In the genomic region with DNA sequence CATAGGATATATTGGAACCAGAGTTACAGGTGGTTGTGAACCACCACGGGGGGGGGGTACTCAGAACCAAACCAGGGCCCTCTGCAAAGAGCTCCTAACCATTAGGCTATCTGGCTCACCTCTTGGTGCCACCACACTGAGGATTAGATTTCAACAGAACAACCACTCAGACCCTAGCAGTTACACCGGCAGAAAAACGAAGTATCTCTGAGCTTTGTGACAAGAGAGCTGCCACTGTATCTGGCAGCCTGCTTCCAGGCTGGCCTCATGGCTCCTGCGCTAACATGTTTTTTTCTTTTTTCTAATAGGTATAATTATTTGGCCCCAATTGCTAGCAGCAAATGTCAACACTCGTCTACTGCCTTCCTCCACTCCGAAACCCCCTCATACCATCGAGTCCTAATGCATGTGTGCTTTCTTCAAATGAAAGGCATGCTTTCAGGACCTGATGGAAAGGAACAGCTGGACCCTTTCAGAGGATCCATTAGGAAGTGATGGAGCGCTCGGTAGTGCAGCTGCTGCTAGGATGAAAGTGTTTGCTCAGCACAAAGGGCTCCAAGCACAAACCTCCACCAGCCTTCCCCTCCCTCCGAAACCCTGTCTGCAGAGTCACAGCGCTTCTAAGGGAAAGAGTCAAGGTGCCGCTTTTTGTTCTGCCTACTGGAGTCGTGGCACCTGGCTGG, we compare ENCODE assay signal across 9 mouse cellular contexts. TPM values are rescaled to one million over a fixed set of nuclear protein-coding genes. Genes with fewer than 3 reads are reported as not detected.
DNase-seq lines count a peak whose midpoint lies in the region; ATAC-seq lines count a peak whose summit lies in the region.
"Had no signal": no experiment of that assay in that cellular context is flagged by ENCODE, and none has a peak within 500 bp of the region (broad histone marks: within the 10 kb centered on the region; RNA-seq: fewer than 3 reads in every experiment).

No protein-coding gene starts in this region.

- peak; percentile 74 for ATAC-seq in stomach, embryonic 16.5 days (ENCODE audit: insufficient read depth, low FRiP score)

- no peak overlapping the region for H3K4me2 ChIP-seq in stomach, embryonic 16.5 days (ENCODE audit: low read depth, low read length)

- no peaks in the 10 kb centered on the region for H3K27me3 ChIP-seq in hindbrain, embryonic 10.5 days (ENCODE audit: insufficient read depth, poor library complexity, severe bottlenecking)
- H3K27me3 ChIP-seq in stomach, embryonic 16.5 days (ENCODE audit: control insufficient read depth, insufficient read depth, low read length), result no peaks in the 10 kb centered on the region

- H3K9ac ChIP-seq in stomach, embryonic 16.5 days (ENCODE audit: low read length), result no peak overlapping the region

- H3K4me1 ChIP-seq in hindbrain, embryonic 10.5 days (replicated peaks), result no peaks in the 10 kb centered on the region
- no peaks in the 10 kb centered on the region; the same call in 1 of the 2 replicates for H3K4me1 ChIP-seq in stomach, embryonic 16.5 days (ENCODE audit: control insufficient read depth, insufficient read depth, low read length)

- H3K9me3 ChIP-seq in hindbrain, embryonic 10.5 days, result peaks cover 3% of the 10 kb centered on the region; the same call in 1 of the 2 replicates
- no peaks in the 10 kb centered on the region for H3K9me3 ChIP-seq in stomach, embryonic 16.5 days (replicated peaks; ENCODE audit: control insufficient read depth, low read length)

- H3K4me3 ChIP-seq in hindbrain, embryonic 10.5 days, result no peak overlapping the region
- no peak overlapping the region for H3K4me3 ChIP-seq in stomach, embryonic 16.5 days (replicated peaks; ENCODE audit: low read length)

- peak; percentile 54 for DNase-seq in lung, postnatal 10 days
- DNase-seq in lung, postnatal 14 days, result no peak
- no peak for DNase-seq in hindbrain, embryonic 10.5 days (ENCODE audit: low spot score)
- peak; percentile 69 for DNase-seq in mesoderm, embryonic 11.5 days (ENCODE audit: low read depth, low spot score)
- DNase-seq in heart, adult 18-20 months, result no peak
- no peak for DNase-seq in cerebellum, postnatal 10 days
- DNase-seq: adrenal gland, adult 8-10 months; gastrocnemius, postnatal 25 days had no signal

- no peaks in the 10 kb centered on the region for H3K36me3 ChIP-seq in hindbrain, embryonic 10.5 days
- H3K36me3 ChIP-seq in stomach, embryonic 16.5 days (ENCODE audit: control insufficient read depth, insufficient read depth, low read length), result no peaks in the 10 kb centered on the region

- 85% methylated on average over 13 of the region's 13 CpGs for WGBS in hindbrain, embryonic 10.5 days
- whole genome bisulfite sequencing in stomach, embryonic 16.5 days, result 37% methylated on average over 13 of the region's 13 CpGs

- H3K27ac ChIP-seq in hindbrain, embryonic 10.5 days, result 0 out of 2 replicates have a peak overlapping the region, but pooled peaks have one; percentile 66
- H3K27ac ChIP-seq in stomach, embryonic 16.5 days (ENCODE audit: low read length), result no peak overlapping the region

RNA-seq across cellular contexts. Expression of gene Selenof, which starts 53.0 kb away (rescaled TPM):
- polyA plus RNA-seq in hindbrain, embryonic 10.5 days (2016; fragmentation: Nextera tagmentation; extraction: Ambion mirVana), result 484 and 487 TPM in 2 replicates
- polyA plus RNA-seq in stomach, embryonic 16.5 days (2015; fragmentation: Nextera tagmentation; extraction: Ambion mirVana), result 610 and 622 TPM in 2 replicates
- total RNA-seq in heart, adult 18-20 months (2021), result 100 to 1,000 TPM; 136 to 148 TPM

RNA-seq across cellular contexts. Expression of gene Hs2st1, which starts 53.1 kb away (rescaled TPM):
- polyA plus RNA-seq in hindbrain, embryonic 10.5 days (2016; fragmentation: Nextera tagmentation; extraction: Ambion mirVana), result 12.6 and 13.3 TPM in 2 replicates
- 8.2 and 10.5 TPM in 2 replicates for polyA plus RNA-seq in stomach, embryonic 16.5 days (2015; fragmentation: Nextera tagmentation; extraction: Ambion mirVana)
- total RNA-seq in heart, adult 18-20 months (2021), result 1 to 10 TPM; 7.6 to 8.4 TPM

Comparison
In these comparisons a context has a peak if more than half of its experiments do, and no peak if none do; other contexts are left out.
1. DNase-seq: peak in lung, postnatal 10 days (single experiment) and mesoderm, embryonic 11.5 days (single experiment); none in lung, postnatal 14 days (single experiment), hindbrain, embryonic 10.5 days (single experiment), heart, adult 18-20 months (0 of 2) and cerebellum, postnatal 10 days (0 of 2).